Mouse (Mus musculus): ENCODE results near the gene Cfap99. TPM values are rescaled to one million over a fixed set of nuclear protein-coding genes. Genes with fewer than 3 reads are reported as not detected.

The Cfap99 gene
- polyA plus RNA-seq, 1 experiment = 23.1 TPM

GRCm38 (mm10) chr5:34252307-34252966, 36.0 kb upstream of the Cfap99 start:
- TF ChIP-seq POLR2A (IDR thresholded peaks at IDR 0.05; ENCODE audit: control insufficient read depth, low read depth, low read length) (no peak), CTCF (IDR thresholded peaks at IDR 0.05; ENCODE audit: control insufficient read depth, insufficient read depth, insufficient replicate concordance, low read depth, low read length) (no peak)
- H3K4me3 ChIP-seq (ENCODE audit: control insufficient read depth, low read depth, low read length) = no peak overlapping the region
- H3K36me3 ChIP-seq (ENCODE audit: control insufficient read depth, insufficient read depth, low read length) = no peaks in the 10 kb centered on the region
- H3K27ac ChIP-seq (ENCODE audit: control insufficient read depth, insufficient read depth, low read depth, low read length) = peak overlapping the region; percentile 71
- no peaks in the 10 kb centered on the region for H3K27me3 ChIP-seq (ENCODE audit: control insufficient read depth, insufficient read depth, low read length)
- no peaks in the 10 kb centered on the region for H3K4me1 ChIP-seq (ENCODE audit: control insufficient read depth, insufficient read depth, low read length)

GRCm38 (mm10) chr5:34252967-34253519, 35.4 kb upstream of the Cfap99 start:
- TF ChIP-seq POLR2A (IDR thresholded peaks at IDR 0.05; ENCODE audit: control insufficient read depth, low read depth, low read length) = no peak
- TF ChIP-seq CTCF (IDR thresholded peaks at IDR 0.05; ENCODE audit: control insufficient read depth, insufficient read depth, insufficient replicate concordance, low read depth, low read length) = no peak
- Histone ChIP-seq H3K27ac (ENCODE audit: control insufficient read depth, insufficient read depth, low read depth, low read length) (peak overlapping the region; percentile 71), H3K4me1 (ENCODE audit: control insufficient read depth, insufficient read depth, low read length) (no peaks in the 10 kb centered on the region), H3K4me3 (ENCODE audit: control insufficient read depth, low read depth, low read length) (no peak overlapping the region), H3K27me3 (ENCODE audit: control insufficient read depth, insufficient read depth, low read length) (no peaks in the 10 kb centered on the region), H3K36me3 (ENCODE audit: control insufficient read depth, insufficient read depth, low read length) (no peaks in the 10 kb centered on the region)

GRCm38 (mm10) chr5:34254309-34254708, 34.1 kb upstream of the Cfap99 start:
- Histone ChIP-seq H3K4me3 (ENCODE audit: control insufficient read depth, low read depth, low read length) (no peak overlapping the region), H3K36me3 (ENCODE audit: control insufficient read depth, insufficient read depth, low read length) (no peaks in the 10 kb centered on the region), H3K4me1 (ENCODE audit: control insufficient read depth, insufficient read depth, low read length) (no peaks in the 10 kb centered on the region), H3K27ac (ENCODE audit: control insufficient read depth, insufficient read depth, low read depth, low read length) (no peak overlapping the region), H3K27me3 (ENCODE audit: control insufficient read depth, insufficient read depth, low read length) (no peaks in the 10 kb centered on the region)
- TF ChIP-seq POLR2A (IDR thresholded peaks at IDR 0.05; ENCODE audit: control insufficient read depth, low read depth, low read length) (no peak), CTCF (IDR thresholded peaks at IDR 0.05; ENCODE audit: control insufficient read depth, insufficient read depth, insufficient replicate concordance, low read depth, low read length) (no peak)

GRCm38 (mm10) chr5:34255189-34255588, 33.2 kb upstream of the Cfap99 start:
- TF ChIP-seq POLR2A (IDR thresholded peaks at IDR 0.05; ENCODE audit: control insufficient read depth, low read depth, low read length) = no peak
- no peak for TF ChIP-seq CTCF (IDR thresholded peaks at IDR 0.05; ENCODE audit: control insufficient read depth, insufficient read depth, insufficient replicate concordance, low read depth, low read length)
- no peak overlapping the region for H3K27ac ChIP-seq (ENCODE audit: control insufficient read depth, insufficient read depth, low read depth, low read length)
- no peaks in the 10 kb centered on the region for H3K27me3 ChIP-seq (ENCODE audit: control insufficient read depth, insufficient read depth, low read length)
- no peak overlapping the region for H3K4me3 ChIP-seq (ENCODE audit: control insufficient read depth, low read depth, low read length)
- H3K4me1 ChIP-seq (ENCODE audit: control insufficient read depth, insufficient read depth, low read length) = no peaks in the 10 kb centered on the region
- H3K36me3 ChIP-seq (ENCODE audit: control insufficient read depth, insufficient read depth, low read length) = no peaks in the 10 kb centered on the region

- Histone ChIP-seq H3K36me3 (ENCODE audit: control insufficient read depth, insufficient read depth, low read length) (no peaks in the 10 kb centered on the region), H3K27ac (ENCODE audit: control insufficient read depth, insufficient read depth, low read depth, low read length) (no peak overlapping the region), H3K4me1 (ENCODE audit: control insufficient read depth, insufficient read depth, low read length) (no peaks in the 10 kb centered on the region), H3K27me3 (ENCODE audit: control insufficient read depth, insufficient read depth, low read length) (no peaks in the 10 kb centered on the region), H3K4me3 (ENCODE audit: control insufficient read depth, low read depth, low read length) (no peak overlapping the region)
- no peak for TF ChIP-seq CTCF (IDR thresholded peaks at IDR 0.05; ENCODE audit: control insufficient read depth, insufficient read depth, insufficient replicate concordance, low read depth, low read length)
- no peak for TF ChIP-seq POLR2A (IDR thresholded peaks at IDR 0.05; ENCODE audit: control insufficient read depth, low read depth, low read length)
These were observed 29.1 kb upstream of the Cfap99 start for GRCm38 (mm10) chr5:34259172-34259816.

- Histone ChIP-seq H3K36me3 (ENCODE audit: control insufficient read depth, insufficient read depth, low read length) (no peaks in the 10 kb centered on the region), H3K4me1 (ENCODE audit: control insufficient read depth, insufficient read depth, low read length) (no peaks in the 10 kb centered on the region), H3K27ac (ENCODE audit: control insufficient read depth, insufficient read depth, low read depth, low read length) (no peak overlapping the region), H3K4me3 (ENCODE audit: control insufficient read depth, low read depth, low read length) (no peak overlapping the region), H3K27me3 (ENCODE audit: control insufficient read depth, insufficient read depth, low read length) (no peaks in the 10 kb centered on the region)
- TF ChIP-seq CTCF (IDR thresholded peaks at IDR 0.05; ENCODE audit: control insufficient read depth, insufficient read depth, insufficient replicate concordance, low read depth, low read length) = no peak
- no peak for TF ChIP-seq POLR2A (IDR thresholded peaks at IDR 0.05; ENCODE audit: control insufficient read depth, low read depth, low read length)
These were observed 22.3 kb upstream of the Cfap99 start for GRCm38 (mm10) chr5:34266065-34266464.

- Histone ChIP-seq H3K27me3 (ENCODE audit: control insufficient read depth, insufficient read depth, low read length) (no peaks in the 10 kb centered on the region), H3K27ac (ENCODE audit: control insufficient read depth, insufficient read depth, low read depth, low read length) (no peak overlapping the region), H3K4me1 (ENCODE audit: control insufficient read depth, insufficient read depth, low read length) (no peaks in the 10 kb centered on the region), H3K36me3 (ENCODE audit: control insufficient read depth, insufficient read depth, low read length) (no peaks in the 10 kb centered on the region), H3K4me3 (ENCODE audit: control insufficient read depth, low read depth, low read length) (no peak overlapping the region)
- no peak for TF ChIP-seq POLR2A (IDR thresholded peaks at IDR 0.05; ENCODE audit: control insufficient read depth, low read depth, low read length)
- TF ChIP-seq CTCF (IDR thresholded peaks at IDR 0.05; ENCODE audit: control insufficient read depth, insufficient read depth, insufficient replicate concordance, low read depth, low read length) = no peak
These were observed 19.0 kb upstream of the Cfap99 start for GRCm38 (mm10) chr5:34269197-34269920.
